Mouse (Mus musculus) liver, adult 2 months (tissue): ENCODE data around the gene Rasa2.

Experiments used
- CTCF ChIP-seq: fragments of 200-500 bp; IDR thresholded peaks from 2 replicates; pipeline ENCODE4 v1.5.1; 2011; ENCODE audit warnings: low read depth, low read length, control low read depth
- POLR2A ChIP-seq: fragments of 200-500 bp; IDR thresholded peaks from 2 replicates; pipeline ENCODE4 v1.6.1; 2011; ENCODE audit warnings: low read length, control low read depth; ENCODE audit not compliant: insufficient read depth; ENCODE audit errors: extremely low read depth

DNA sequence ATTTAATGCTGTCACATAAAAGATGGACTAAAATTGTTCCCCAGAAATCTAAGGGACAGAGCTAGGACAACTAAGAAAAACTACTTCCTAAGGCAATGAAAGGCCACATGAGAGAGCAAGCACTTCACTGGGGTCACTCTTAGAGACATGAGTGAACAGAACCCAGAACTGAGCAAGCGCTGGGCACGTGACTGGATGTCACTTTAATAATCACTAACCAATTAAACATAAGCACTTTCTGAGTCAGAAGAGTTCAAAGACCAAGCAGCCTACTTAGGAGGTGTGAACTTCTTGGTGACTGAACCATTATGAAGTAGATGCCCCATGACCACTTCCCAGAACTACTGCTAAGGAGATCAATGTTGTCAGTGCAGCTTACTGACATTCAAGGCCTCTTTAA is 20.6 kb downstream of the Rasa2 start:
- no peak for TF ChIP-seq POLR2A
- TF ChIP-seq CTCF: no peak
